Mouse (Mus musculus): Measurements from ENCODE around the gene Pbld2. TPM values are rescaled to one million over a fixed set of nuclear protein-coding genes. Genes with fewer than 3 reads are reported as not detected.

Gene Pbld2
- total and polyA plus RNA-seq, 3 experiments: 0.19 to 0.72 (median 0.26) TPM

DNA sequence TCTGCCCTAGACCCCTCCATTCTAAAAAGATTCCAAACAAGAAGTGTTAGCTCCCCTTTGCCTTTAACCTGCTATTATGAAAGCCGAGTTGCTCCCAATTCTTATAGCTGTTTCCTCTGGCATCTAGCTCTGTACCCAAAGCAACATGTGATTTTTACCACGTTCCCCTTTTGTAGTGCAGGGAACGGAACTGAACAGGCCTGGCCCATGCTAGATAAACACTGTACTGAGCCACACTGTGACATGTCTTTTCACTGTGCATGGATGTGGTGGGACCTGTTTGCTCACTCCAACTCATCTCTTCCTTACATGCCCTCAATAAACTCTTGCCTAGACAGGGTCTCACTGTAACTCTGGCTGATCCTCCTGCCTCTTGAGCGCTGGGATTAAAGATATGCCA lies 13.8 kb upstream of the Pbld2 start:
- dilution Hi-C loops (cut with MboI; ENCODE audit: extremely low pct_ligation_motif_present, extremely low pct_unique_long_range_greater_than_20kb, low sequenced_read_pairs): no loop called here
- H3K27me3 ChIP-seq (replicated peaks): no peaks in the 10 kb centered on the region
- TF ChIP-seq MXI1 (IDR thresholded peaks at IDR 0.05; ENCODE audit: low read depth, low read length) (no peak), SIN3A (IDR thresholded peaks at IDR 0.05; ENCODE audit: low read length) (no peak), E2F4 (IDR thresholded peaks at IDR 0.05; ENCODE audit: insufficient replicate concordance, low read depth, low read length) (no peak), UBTF (IDR thresholded peaks at IDR 0.05; ENCODE audit: low read depth, low read length) (no peak), USF2 (conservative IDR thresholded peaks at IDR 0.05; ENCODE audit: low read depth, low read length) (no peak), RCOR1 (conservative IDR thresholded peaks at IDR 0.05; ENCODE audit: low read depth, low read length) (no peak), CHD2 (IDR thresholded peaks at IDR 0.05; ENCODE audit: low read length) (no peak), ETS1 (conservative IDR thresholded peaks at IDR 0.05; ENCODE audit: low read depth, low read length) (no peak), KAT2A (IDR thresholded peaks at IDR 0.05; ENCODE audit: insufficient replicate concordance, low read length) (no peak), HCFC1 (IDR thresholded peaks at IDR 0.05; ENCODE audit: low read depth, low read length) (no peak), MAZ (IDR thresholded peaks at IDR 0.05; ENCODE audit: low read depth, low read length) (no peak), JUN (IDR thresholded peaks at IDR 0.05; ENCODE audit: insufficient read depth, low read depth, low read length) (no peak), POLR2AphosphoS2 (IDR thresholded peaks at IDR 0.05; ENCODE audit: low read depth, low read length) (no peak), MAFK (IDR thresholded peaks at IDR 0.05; ENCODE audit: insufficient replicate concordance, low read length) (no peak)
- no peak overlapping the region for H3K9ac ChIP-seq (ENCODE audit: insufficient read depth, low read depth)
- H3K79me2 ChIP-seq (replicated peaks; ENCODE audit: control insufficient read depth, extremely low read depth, insufficient read depth, poor library complexity, severe bottlenecking): no peaks in the 10 kb centered on the region
- no peaks in the 10 kb centered on the region for H3K9me3 ChIP-seq (replicated peaks; ENCODE audit: low read length)
- no peak overlapping the region; the same call in 1 of the 2 replicates for H3K27ac ChIP-seq (ENCODE audit: insufficient read depth, low read depth)
- no peaks in the 10 kb centered on the region for H3K4me1 ChIP-seq (ENCODE audit: control insufficient read depth in 1 of 2, insufficient read depth in 2 of 2)
- peaks cover 55 to 93% of the 10 kb centered on the region in 2 experiments for H3K36me3 ChIP-seq (replicated peaks in 1 of 2; ENCODE audit: control insufficient read depth in 1 of 2, insufficient read depth in 1 of 2, low read length in 1 of 2)
- no peak for DNase-seq (ENCODE audit: extremely low read depth)
- H3K4me3 ChIP-seq (replicated peaks in 1 of 3; ENCODE audit: low read depth in 2 of 3, low read length in 2 of 3, poor library complexity in 1 of 3): no peak overlapping the region
- in situ Hi-C loops (cut with MboI; ENCODE audit: low pct_ligation_motif_present, low pct_unique_long_range_greater_than_20kb, low sequenced_read_pairs): no loop called here
- no peak overlapping the region for H3K4me2 ChIP-seq (ENCODE audit: insufficient read depth, low read depth, poor library complexity, severe bottlenecking)

DNA sequence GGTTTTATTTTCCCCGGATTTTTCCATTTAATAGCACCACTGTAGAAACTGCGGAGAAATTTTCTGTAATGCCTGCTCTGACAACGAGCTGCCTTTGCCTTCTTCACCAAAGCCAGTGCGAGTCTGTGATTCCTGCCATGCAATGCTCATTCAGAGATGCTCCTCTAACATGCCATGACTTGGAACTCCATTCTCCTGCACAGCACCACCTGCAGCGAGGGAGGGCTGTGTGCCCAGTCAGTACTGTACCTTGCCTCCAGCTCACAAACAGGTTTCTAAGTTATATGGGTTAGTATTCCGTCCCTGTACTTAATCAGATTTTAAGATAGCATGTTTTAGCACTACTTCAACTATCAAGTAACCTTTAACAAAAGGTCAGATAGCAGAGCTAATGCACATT lies 12.6 kb upstream of the Pbld2 start:
- no peaks in the 10 kb centered on the region for H3K27me3 ChIP-seq (replicated peaks)
- TF ChIP-seq CHD2 (IDR thresholded peaks at IDR 0.05; ENCODE audit: low read length): no peak
- TF ChIP-seq ZMIZ1 (IDR thresholded peaks at IDR 0.05; ENCODE audit: low read depth, low read length): no peak
- no peak for TF ChIP-seq KAT2A (IDR thresholded peaks at IDR 0.05; ENCODE audit: insufficient replicate concordance, low read length)
- TF ChIP-seq ZKSCAN1 (IDR thresholded peaks at IDR 0.05; ENCODE audit: borderline replicate concordance, low read depth, low read length): no peak
- TF ChIP-seq ELF1 (IDR thresholded peaks at IDR 0.05; ENCODE audit: low read depth, low read length): no peak
- no peak for TF ChIP-seq POLR2A (IDR thresholded peaks at IDR 0.05; ENCODE audit: low read depth, low read length)
- no peak for TF ChIP-seq MAZ (IDR thresholded peaks at IDR 0.05; ENCODE audit: low read depth, low read length)
- TF ChIP-seq MEF2A (IDR thresholded peaks at IDR 0.05; ENCODE audit: borderline replicate concordance, low read depth, low read length): no peak
- no peak for TF ChIP-seq CHD1 (IDR thresholded peaks at IDR 0.05; ENCODE audit: low read depth, low read length)
- no peak for TF ChIP-seq MYC (IDR thresholded peaks at IDR 0.05; ENCODE audit: low read depth, low read length)
- no peak for TF ChIP-seq RAD21 (IDR thresholded peaks at IDR 0.05; ENCODE audit: low read depth, low read length)
- no peak for TF ChIP-seq JUN (IDR thresholded peaks at IDR 0.05; ENCODE audit: insufficient read depth, low read depth, low read length)
- no peak for TF ChIP-seq MAFK (IDR thresholded peaks at IDR 0.05; ENCODE audit: insufficient replicate concordance, low read length)
- no peak for TF ChIP-seq NRF1 (IDR thresholded peaks at IDR 0.05; ENCODE audit: low read depth, low read length)
- TF ChIP-seq ZNF384 (IDR thresholded peaks at IDR 0.05; ENCODE audit: low read depth, low read length): no peak
- no peak for TF ChIP-seq ETS1 (conservative IDR thresholded peaks at IDR 0.05; ENCODE audit: low read depth, low read length)
- no peak for TF ChIP-seq BHLHE40 (IDR thresholded peaks at IDR 0.05; ENCODE audit: low read depth, low read length)
- no peak for TF ChIP-seq SMC3 (IDR thresholded peaks at IDR 0.05; ENCODE audit: low read depth, low read length)
- TF ChIP-seq PAX5 (IDR thresholded peaks at IDR 0.05; ENCODE audit: low read length): no peak
- in situ Hi-C loops (cut with MboI; ENCODE audit: low pct_ligation_motif_present, low pct_unique_long_range_greater_than_20kb, low sequenced_read_pairs): no loop called here
- 0 out of 2 replicates have a peak, but pooled peaks cover 3% of the 10 kb centered on the region for H3K79me2 ChIP-seq (replicated peaks; ENCODE audit: control insufficient read depth, extremely low read depth, insufficient read depth, poor library complexity, severe bottlenecking)
- no peaks in the 10 kb centered on the region for H3K9me3 ChIP-seq (replicated peaks; ENCODE audit: low read length)
- H3K4me2 ChIP-seq (ENCODE audit: insufficient read depth, low read depth, poor library complexity, severe bottlenecking): no peak overlapping the region
- H3K4me3 ChIP-seq (replicated peaks in 1 of 3; ENCODE audit: low read depth in 2 of 3, low read length in 2 of 3, poor library complexity in 1 of 3): no peak overlapping the region
- H3K36me3 ChIP-seq (replicated peaks in 1 of 2; ENCODE audit: control insufficient read depth in 1 of 2, insufficient read depth in 1 of 2, low read length in 1 of 2): peaks cover 60 to 96% of the 10 kb centered on the region in 2 experiments
- H3K27ac ChIP-seq (ENCODE audit: insufficient read depth, low read depth): no peak overlapping the region
- no peak overlapping the region for H3K9ac ChIP-seq (ENCODE audit: insufficient read depth, low read depth)
- dilution Hi-C loops (cut with MboI; ENCODE audit: extremely low pct_ligation_motif_present, extremely low pct_unique_long_range_greater_than_20kb, low sequenced_read_pairs): no loop called here
- no peaks in the 10 kb centered on the region for H3K4me1 ChIP-seq (ENCODE audit: control insufficient read depth in 1 of 2, insufficient read depth in 2 of 2)
- no peak for DNase-seq (ENCODE audit: extremely low read depth)

Data from CH12.LX (cell line).